Mouse (Mus musculus) layer of hippocampus, adult 8-10 months (tissue): ENCODE data around the gene Slc8a3. TPM values are rescaled to one million over a fixed set of nuclear protein-coding genes. Genes with fewer than 3 reads are reported as not detected.
A peak's percentile ranks its signal among the peaks of the same experiment; 100 is the strongest.

Experiments
- DNase-seq, 2 experiments: peaks; one replicate each; pipeline ENCODE4 v3.0.0; 2022; ENCODE audit warnings: low spot score in 2 of 2
- total RNA-seq, 4 experiments: library from RNA; stranded (reverse); gene quantifications; 2 replicates each; pipeline ENCODE4 v1.2.4; 2022

Gene Slc8a3
- total RNA-seq, 4 experiments from 2014 or later, result 13.5 to 17.7 (median 15.3) TPM

DNA sequence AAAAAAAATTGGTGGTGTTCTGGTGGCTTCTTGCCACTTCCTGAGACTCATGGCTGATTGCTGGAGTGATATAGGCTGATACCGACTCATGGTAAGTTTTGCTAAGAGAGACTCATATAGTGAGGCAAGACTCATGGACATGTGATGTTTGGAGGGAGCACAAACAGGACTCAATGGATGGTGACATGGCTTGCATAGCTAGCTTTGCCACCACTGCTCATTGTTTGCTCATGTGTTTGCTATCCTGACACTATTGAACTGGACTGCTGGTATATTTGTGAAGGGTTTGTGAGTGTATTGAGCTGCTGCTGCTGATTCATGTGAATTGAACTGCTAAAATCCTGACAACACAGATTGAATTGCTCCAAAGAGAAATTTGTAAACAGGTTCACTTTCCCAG, 95.8 kb downstream of the Slc8a3 start:
- no peak for DNase-seq

GRCm38 (mm10) chr12:81235456-81236330, 97.3 kb downstream of the Slc8a3 start:
- DNase-seq, result no peak

GRCm38 (mm10) chr12:81233746-81234380, 99.1 kb downstream of the Slc8a3 start:
- DNase-seq, result no peak

DNA sequence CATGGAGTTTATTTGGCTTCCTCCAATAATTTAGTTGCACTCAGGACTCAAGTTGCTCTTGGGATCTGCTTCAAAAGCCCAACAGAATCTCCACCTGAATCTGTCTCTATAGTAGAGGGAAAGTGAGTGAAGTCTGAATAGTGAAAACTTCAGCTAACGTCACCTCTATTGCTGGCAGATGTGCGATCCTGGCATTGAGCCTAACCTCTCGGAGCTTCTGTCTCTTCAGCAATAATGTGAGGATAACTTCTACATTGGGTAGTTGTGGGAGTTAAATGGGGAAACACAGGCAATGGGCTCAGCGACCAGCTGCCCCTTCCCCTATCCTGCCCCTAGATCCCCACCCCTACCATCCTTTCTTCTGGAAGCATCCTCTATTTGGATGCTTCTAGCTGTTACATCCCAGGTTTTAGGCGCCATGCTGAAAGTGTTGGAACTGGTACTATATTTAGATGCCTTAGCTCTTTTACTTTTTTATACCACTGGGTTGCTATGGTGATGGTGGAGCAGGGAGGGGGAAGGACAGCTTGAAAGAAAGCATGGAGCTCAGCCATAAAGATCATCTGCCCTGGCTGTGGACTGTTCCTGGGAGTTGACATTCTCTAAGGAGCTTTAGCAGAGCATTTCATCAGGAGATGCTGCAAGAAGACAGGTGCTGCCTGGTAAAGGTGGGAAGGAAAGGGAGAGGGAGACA, 105.1 kb downstream of the Slc8a3 start:
- peak; percentile 57 to 83 for DNase-seq

DNA sequence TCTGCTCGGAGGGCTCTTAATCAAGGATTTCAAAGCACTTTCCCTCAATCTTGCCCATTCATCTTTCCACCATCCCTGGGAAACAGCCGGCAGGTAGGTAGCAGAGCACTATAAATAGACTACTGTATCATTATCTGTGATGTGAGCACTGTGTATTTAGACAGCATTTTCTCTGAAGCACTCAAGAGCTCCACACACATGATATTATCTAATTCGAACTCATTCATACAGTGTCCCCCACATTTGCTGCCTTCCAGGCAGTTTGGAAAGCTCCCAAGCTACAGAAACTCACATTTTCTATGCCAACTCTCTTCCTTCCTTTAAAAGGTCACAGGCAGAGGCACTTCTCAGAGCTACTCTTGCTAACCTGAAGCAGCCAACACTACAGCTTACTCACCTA, 106.4 kb downstream of the Slc8a3 start:
- no peak for DNase-seq

- DNase-seq, result no peak
Observed at GRCm38 (mm10) chr12:81225966-81226577, 106.9 kb downstream of the Slc8a3 start.

DNA sequence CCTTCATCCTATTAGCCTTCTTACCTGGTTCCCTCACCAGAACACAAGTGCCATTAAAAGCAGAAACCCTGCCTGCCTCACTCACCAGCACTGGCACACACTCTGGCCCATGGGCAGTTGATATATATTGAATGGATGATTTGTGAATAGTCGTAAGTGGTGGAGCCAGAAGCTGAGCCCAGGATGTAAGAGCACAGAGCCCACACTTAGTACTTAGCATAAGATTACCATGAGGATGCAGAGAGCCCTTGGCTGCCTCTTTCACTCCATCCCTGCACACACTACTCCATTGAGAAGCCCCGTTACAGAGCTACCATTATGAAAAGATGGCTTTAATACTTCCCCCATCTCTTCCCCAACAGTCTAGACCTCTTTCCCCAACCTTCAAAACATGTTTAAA, 108.1 kb downstream of the Slc8a3 start:
- DNase-seq, result no peak

DNA sequence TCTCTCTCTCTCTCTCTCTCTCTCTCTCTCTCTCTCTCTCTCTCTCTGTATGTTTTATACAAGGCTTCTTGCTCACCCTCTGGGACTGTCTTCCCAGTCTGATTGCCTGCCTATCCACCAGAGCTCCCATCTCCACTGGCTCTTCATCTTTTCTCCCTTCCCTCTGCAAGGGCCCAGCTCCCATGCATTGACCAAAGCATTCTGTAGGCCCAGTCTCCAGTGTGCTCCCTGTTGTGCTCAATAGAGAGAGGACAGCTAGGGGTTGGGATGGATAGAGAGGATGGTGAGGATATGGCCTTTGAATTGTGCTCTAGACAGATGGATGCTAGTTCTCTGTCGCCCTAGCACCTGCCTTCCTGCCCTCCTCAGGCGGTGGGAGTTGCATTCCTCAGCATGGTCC, 109.7 kb downstream of the Slc8a3 start:
- DNase-seq, result no peak

- DNase-seq, result no peak
Observed at GRCm38 (mm10) chr12:81219339-81219738, 113.6 kb downstream of the Slc8a3 start.

- DNase-seq, result no peak
Observed at GRCm38 (mm10) chr12:81208559-81208958, 124.4 kb downstream of the Slc8a3 start.

GRCm38 (mm10) chr12:81205619-81206560, 127.1 kb downstream of the Slc8a3 start:
- DNase-seq, result no peak

DNA sequence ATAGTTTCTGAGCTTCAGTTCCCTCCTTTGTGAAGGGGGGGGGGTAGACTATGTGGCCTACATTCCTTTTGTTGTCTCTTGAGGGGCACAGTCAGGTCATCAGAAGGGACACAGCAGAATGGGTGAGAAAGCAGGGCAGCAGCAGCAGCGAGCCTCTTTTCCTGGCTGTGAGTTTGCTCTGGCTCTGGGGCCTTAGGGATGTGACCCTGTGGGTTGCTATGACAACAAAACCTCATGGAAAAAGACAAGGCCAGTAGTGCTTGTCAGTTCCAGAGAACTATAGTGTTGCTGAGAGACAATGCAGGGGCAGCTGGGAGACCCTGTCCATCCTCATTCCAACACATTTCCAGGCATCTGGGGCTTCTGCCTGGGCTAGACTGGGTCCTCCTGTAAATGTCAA, 129.8 kb downstream of the Slc8a3 start:
- no peak for DNase-seq

DNA sequence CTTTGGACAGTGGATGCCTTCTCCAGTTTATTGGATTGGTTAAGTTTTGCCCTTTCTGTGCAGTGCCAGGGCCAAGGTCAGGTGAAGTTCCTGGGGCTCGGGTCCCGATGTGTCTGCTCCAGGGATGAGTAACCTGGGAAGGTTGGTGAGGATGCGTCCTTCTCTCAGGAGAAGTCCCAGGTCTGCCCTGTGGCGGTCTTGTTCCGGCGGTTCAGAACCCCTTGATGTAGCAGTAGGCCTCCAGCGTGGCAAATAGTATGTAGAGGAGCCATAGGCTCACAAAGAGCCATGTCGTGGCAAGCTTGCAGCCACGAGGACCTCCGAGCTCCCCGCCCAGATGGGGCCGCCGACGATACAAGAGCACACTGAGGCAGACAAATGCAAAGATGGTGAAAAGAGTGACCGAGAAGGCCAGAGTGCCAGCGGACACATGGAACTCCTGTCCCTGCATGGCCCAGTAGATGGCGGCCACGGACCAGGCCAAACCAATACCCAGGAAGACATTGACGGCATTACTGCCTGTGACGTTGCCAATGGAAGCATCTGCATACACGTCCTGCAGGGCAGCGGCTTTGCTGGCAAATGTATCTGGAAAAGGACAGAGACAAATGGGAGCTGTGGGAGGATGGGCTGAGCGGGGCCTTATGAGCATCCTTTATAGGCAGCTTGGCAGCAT, 133.6 kb downstream of the Slc8a3 start:
- DNase-seq, result peak; percentile 68 to 78

DNA sequence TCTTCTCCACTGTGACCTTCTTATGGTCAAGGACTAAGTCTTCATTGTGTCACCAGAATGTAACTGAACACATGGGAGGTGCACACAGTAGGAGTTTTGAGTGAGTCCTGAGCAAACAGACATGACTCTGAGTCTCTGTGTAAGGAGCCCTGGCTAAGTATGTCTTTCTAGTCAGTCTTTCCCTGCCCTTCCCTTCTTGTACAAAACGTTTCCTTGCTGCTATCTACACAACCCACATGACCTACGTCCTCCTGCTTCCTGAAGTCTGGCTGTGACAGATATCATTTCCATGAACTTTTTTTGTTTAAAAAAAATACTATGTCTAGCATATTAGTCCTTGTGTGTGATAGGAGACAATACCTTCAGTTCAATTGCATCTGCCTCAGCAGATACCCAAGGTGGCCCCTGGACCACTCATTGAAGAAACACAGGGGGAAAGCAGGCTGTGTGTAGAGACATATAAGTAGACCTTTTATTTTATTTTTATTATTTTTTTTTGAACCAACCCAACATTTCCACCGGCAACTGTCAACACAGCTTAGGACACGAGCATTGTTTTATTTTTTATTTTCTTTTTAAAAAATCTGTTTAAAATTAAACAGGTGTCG, 135.4 kb downstream of the Slc8a3 start:
- DNase-seq, result no peak

GRCm38 (mm10) chr12:81193968-81194367, 139.0 kb downstream of the Slc8a3 start:
- no peak for DNase-seq

DNA sequence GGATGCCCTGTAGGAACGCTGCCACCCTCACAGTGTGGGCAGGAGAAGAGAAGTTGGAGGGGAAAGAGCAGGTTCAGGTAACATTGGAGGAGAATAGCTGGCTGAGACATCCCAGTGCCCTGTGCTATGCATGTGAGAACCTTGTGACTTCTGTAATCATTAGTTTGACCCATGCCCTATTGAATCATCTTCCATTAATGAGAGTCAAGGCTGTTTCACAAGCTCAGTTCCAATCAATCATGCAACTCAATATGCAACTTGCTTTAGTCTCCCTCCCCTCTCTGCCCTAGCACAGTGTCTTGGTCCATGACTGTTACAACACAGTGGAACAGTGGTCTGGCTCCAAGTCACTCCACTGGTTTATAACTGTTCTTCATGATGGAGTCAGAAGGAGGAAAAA, 143.3 kb downstream of the Slc8a3 start:
- no peak for DNase-seq

GRCm38 (mm10) chr12:81188996-81189395, 144.0 kb downstream of the Slc8a3 start:
- no peak for DNase-seq

GRCm38 (mm10) chr12:81188423-81188822, 144.6 kb downstream of the Slc8a3 start:
- no peak for DNase-seq

GRCm38 (mm10) chr12:81186668-81187067, 146.3 kb downstream of the Slc8a3 start:
- DNase-seq, result no peak

DNA sequence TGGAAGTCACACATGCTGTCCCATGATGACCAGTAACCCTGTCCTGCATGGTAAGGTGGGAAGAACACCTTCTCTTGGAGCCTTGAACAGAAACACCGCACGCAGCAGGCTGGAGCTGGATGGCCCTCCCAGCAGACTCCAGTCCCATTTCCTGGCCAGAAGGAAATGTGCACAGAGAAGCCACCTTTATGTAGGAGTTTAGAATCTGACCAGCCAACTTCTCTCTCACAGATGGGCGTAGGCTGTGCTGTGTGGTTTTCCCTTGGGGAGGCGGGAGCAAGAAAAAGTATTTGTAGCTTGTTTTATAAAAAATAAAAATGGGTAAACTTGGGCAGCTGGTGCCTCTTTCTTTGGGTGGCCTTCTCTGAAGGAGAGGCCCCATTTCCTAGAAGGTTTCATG, 146.9 kb downstream of the Slc8a3 start:
- DNase-seq, result peak; percentile 29 to 41
